Mouse (Mus musculus) regulatory T cell (primary cell): ENCODE measurements around the gene Lrmda.
"Not testable (repeated sequence)": the region's sequence is repeated elsewhere in the genome, so short reads cannot be mapped to it uniquely, and the experiment has no call there.

Source experiments
- in situ Hi-C: fragments of 300-600 bp; cut with MboI, MseI; formaldehyde crosslinking; loops from one replicate; pipeline ENCODE4 v1.15.1; 2025; ENCODE audit warnings: high pct_unique_total_duplicates

Gene Lrmda

DNA sequence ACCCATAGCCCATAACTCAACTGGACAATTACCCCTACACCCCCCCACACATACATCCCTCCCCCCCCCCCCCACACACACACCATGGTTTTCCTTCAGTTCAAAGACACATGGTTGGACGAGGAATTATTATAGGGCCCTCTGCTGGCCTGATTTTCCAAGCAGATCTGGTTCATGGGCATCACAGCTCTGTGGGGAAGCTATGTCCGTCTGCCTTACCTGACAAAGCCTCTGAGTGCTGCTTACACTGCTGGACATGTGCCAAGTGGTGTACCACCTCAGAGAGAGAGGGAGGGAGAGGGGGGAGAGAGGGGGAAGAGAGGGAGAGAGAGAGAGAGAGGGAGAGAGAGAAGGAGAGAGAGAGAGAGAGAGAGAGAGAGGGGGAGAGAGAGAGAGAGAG lies 762.9 kb downstream of the Lrmda start:
- in situ Hi-C loops, result no loop called here

DNA sequence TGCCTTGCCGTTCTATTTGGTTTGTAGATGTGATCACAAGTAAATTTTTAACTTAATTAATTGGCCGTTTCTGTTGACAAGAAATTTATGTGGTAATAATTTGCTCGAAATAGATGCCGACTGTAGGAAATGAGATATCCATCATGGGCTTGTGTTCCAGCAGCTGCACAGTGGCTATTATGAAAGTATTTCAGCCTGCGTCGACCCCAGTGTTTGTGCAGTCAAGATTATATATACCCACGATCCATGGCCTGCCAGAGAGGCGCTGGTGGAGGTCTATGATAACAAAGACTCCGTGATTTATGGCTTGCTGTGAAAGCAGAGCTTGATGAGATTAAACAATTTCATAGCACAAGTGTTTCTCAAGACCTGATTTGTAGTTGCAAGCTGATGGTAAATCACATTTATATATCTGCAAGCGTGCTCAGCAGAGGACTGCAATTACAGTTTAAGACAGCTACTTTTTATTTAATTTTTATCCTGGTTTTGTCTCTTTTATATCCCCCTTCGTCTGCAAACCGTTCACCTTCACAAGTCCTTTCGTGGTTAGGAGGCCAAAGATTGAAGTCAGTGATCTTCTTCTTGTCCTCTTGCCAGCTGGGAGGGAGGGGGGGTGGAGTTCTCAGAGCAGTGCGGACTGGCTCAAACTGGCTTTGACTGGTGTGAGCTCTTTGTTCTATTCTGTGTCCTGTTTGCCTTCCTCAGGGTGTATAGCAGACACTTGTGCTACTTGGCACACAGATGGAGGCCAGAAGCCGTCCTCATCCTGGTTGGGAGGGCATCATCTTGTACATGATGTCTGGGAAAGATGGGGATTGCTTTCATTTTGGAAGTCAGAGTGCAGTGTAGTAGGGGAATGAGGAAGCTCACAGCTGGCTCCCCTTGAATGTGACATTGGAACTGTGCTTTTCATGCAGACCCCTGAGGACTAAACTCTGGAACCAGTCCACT lies 764.0 kb downstream of the Lrmda start:
- in situ Hi-C loops, result no loop called here

- in situ Hi-C loops, result no loop called here
Measured at GRCm38 (mm10) chr14:22800020-22800419, 780.5 kb downstream of the Lrmda start.

GRCm38 (mm10) chr14:22800871-22801636 lies 781.5 kb downstream of the Lrmda start:
- in situ Hi-C loops, result no loop called here

GRCm38 (mm10) chr14:22801714-22802113 lies 782.2 kb downstream of the Lrmda start:
- in situ Hi-C loops, result not testable (repeated sequence)

GRCm38 (mm10) chr14:22807324-22807723 lies 787.8 kb downstream of the Lrmda start:
- in situ Hi-C loops, result loop anchor here (5.0 kb wide), 1 partner anchor 50 kb away; no protein-coding TSS in a partner anchor

- in situ Hi-C loops, result loop anchor here (5.0 kb wide), 1 partner anchor 49 kb away; no protein-coding TSS in a partner anchor
Measured at GRCm38 (mm10) chr14:22807726-22808594, 788.4 kb downstream of the Lrmda start.

- in situ Hi-C loops, result loop anchor here (5.0 kb wide), 1 partner anchor 49 kb away; no protein-coding TSS in a partner anchor
Measured at GRCm38 (mm10) chr14:22808595-22809166, 789.2 kb downstream of the Lrmda start.

DNA sequence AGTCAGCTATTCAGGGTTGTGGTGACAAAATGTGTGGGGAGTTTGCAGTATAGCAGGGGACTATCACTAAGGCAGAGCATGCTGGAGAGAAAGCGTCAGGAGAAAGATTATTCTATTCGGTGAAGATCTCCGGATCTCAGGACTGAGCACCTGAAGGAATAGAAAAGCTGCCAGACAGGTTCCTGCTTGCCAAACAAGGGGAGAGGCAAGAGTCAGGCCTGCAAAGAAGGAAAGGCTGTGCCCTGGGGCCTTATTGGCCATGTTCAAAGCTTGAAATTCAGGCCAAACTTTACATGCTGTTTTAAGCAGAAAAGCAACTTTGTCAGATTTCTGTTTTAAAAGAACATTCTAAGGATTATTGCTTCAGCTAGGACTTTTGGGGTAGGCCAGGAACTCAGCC lies 789.7 kb downstream of the Lrmda start:
- in situ Hi-C loops, result loop anchor here (5.0 kb wide), 1 partner anchor 48 kb away; no protein-coding TSS in a partner anchor

DNA sequence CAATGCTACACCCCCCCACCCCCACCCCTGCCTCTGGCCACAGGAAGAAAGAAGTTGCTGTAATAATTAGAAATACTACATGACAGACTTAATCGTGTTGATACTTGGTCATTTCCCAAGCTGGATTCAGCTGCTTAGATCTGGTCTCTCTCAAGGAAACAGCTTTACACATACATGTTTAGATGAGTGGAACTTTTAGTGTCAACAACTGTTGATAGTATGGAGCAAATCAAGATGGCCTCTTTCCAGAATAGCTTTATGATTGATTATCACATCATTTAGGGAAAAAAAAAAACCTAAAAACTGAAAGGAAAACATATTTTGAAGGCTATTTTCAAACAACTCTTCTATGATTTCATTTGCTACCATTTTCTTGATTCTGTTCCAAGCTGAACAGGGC lies 791.0 kb downstream of the Lrmda start:
- in situ Hi-C loops, result no loop called here

- in situ Hi-C loops, result no loop called here
Measured at GRCm38 (mm10) chr14:22812824-22813223, 793.3 kb downstream of the Lrmda start.

DNA sequence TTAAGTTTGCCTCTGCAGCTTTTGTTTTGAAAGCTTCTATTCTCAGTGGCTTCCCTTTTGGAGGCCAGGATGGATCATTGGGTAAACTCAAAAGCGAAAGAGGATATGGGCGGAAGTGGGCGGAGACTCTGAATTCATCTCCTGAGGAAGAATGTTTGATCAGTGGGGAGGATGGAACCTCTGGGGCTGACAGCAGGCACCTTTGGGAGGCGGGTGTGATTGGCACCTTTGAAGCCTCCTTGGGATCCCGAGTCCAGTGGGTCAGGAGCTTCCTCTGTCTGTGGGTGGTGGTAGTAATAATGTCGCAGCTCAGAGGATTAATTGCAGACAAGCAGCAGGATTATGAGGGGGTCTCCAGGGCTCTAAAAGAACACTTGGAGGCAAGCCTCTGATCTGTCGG lies 793.9 kb downstream of the Lrmda start:
- in situ Hi-C loops, result no loop called here

DNA sequence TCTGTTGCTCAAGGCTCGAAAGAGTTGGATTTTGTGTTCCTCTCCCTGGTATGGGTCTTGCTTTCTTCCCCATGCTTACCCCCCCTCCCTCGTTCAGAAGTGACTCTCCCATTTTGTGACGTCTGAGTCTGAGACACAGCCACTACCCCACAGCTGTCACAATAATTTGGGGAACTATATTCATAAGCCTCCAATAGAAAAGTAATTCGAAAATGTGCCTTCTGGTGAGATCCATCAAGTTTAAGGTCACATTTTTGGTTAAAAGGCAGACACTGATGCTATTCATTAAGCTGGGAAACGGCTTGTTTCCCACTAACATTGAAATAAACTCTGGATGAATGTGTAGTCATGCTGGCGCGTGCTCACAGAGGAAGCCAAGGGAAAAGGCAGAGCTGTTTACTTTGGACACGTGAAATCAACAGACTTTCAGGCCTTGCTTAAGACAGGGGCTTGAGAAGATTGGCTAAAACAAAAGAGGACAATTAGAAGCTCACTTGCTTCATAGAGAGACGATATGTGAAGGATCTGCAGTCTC lies 795.4 kb downstream of the Lrmda start:
- in situ Hi-C loops, result no loop called here

DNA sequence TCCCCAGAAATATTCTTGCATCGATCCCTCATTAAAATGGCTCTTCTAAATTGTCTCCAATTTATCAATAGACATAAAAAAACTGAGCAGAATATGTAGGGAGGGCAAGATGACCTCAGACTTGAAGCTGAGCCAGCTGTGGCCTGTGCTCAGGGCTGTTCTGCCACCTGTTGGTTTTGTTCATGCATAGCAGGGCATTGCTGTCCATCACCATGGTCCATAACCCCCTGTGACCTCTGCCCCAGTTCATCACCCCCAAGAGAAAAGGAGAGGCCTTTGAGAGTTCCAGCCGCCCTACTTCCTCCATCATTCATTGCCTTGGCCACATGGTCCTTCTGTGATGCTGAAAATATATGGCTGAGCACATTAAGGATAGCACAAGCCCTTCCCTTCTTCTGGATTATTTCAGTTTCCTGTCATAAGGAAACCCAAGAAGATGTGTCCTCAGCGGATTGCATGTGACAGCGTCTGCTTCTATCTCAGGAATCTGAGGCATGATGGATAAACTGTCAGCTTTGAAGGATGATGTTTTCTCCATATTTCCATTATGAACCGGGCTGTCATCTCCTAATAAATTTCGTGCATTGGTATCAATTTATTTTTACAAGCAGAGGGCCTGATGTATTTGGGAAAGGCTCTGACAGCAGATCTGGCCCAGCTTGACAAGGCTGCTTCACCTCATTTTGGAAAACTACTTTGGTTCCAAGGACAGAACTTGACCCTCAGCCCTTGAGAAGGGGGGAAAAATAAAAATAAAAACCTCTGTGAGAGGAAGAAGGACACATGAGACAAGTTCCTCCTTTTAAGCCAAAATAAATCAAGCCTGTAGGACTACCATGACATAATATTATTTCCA lies 798.1 kb downstream of the Lrmda start:
- in situ Hi-C loops, result no loop called here

GRCm38 (mm10) chr14:22818202-22818530 lies 798.7 kb downstream of the Lrmda start:
- in situ Hi-C loops, result no loop called here

DNA sequence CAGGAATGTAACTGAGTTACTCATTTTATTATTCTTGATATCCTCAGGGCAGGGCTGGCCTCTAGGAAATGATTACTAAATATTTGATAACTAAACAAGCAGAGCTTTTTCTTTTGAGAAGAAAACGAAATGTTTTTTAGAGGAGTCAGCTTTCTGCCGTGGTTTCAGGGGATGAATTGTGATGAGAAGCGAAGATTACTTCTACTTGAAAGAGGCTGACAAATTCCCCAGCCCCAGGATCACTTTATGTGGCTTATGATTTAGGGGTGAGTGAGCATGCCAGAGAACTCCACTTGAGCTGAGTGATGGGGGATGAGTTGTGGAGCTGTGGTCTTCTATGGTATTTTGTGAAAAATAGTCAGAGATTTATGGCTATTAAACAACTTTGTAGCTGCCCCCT lies 803.4 kb downstream of the Lrmda start:
- in situ Hi-C loops, result no loop called here

DNA sequence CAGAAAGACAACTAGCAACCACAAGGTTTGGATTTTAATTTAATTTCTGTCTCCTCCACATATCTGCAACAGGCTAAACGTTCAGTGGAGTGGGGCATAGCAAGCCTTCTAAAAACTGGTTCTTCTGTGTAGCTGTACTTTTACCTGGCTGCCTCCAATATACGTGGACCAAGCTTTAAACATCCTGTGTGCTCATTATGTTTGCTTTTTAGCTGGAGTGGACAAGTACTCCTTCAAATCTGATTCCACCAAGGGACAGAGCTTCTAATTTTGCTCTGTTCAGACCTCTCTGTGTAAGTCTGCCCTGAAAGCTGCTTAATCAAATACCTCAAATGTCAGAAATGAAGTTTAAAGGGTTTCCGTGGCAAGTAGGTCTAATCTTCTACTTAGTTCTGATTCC lies 807.3 kb downstream of the Lrmda start:
- in situ Hi-C loops, result no loop called here

- in situ Hi-C loops, result no loop called here
Measured at GRCm38 (mm10) chr14:22837058-22837457, 817.5 kb downstream of the Lrmda start.

DNA sequence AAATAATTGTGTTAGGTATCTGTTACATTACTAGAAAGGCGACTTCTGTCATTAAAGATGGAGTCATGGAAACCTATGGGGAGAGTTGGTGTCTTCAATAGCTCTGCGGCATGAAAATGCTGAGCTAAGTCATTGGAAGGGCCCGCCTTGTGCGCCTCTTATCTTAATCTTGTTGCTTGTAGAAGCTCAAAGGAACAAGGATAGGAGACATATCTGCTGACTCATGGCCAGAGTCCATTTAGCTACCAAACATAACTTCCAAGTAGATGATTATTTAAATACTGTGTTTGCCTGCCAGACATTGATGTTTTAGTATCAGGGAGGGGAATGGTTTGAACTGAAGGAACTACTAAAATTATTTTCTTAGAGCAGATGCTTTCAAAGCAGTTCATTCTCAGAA lies 821.6 kb downstream of the Lrmda start:
- in situ Hi-C loops, result no loop called here

- in situ Hi-C loops, result no loop called here
Measured at GRCm38 (mm10) chr14:22844006-22844405, 824.5 kb downstream of the Lrmda start.
